Mouse (Mus musculus) embryonic facial prominence, embryonic 12.5 days (tissue): ENCODE measurements around the gene Hcn1. TPM values are rescaled to one million over a fixed set of nuclear protein-coding genes. Genes with fewer than 3 reads are reported as not detected.

Experiments used
- ATAC-seq: fragments of 200-750 bp; cut with Nextera tagmentation; 2 replicates; pipeline ENCODE4 v1.8.0; 2017; ENCODE audit not compliant: insufficient number of reproducible peaks, insufficient read depth, low FRiP score, low TSS enrichment
- H3K27ac ChIP-seq: fragments of 300-500 bp; sonication (generic); 2 replicates; pipeline ENCODE4 v1.5.1; 2016; ENCODE audit warnings: mild to moderate bottlenecking
- H3K27me3 ChIP-seq: fragments of 300-500 bp; sonication (generic); 2 replicates; pipeline ENCODE4 v1.6.1; 2016; ENCODE audit warnings: mild to moderate bottlenecking, moderate library complexity
- H3K36me3 ChIP-seq: fragments of 300-500 bp; sonication (generic); 2 replicates; pipeline ENCODE4 v1.6.1; 2016; ENCODE audit warnings: mild to moderate bottlenecking
- H3K4me1 ChIP-seq: fragments of 300-500 bp; sonication (generic); 2 replicates; pipeline ENCODE4 v1.6.1; 2016
- H3K4me2 ChIP-seq: fragments of 300-500 bp; sonication (generic); replicated peaks from 2 replicates; pipeline ENCODE4 v1.6.1; 2016; ENCODE audit warnings: mild to moderate bottlenecking, moderate library complexity
- H3K4me3 ChIP-seq: fragments of 300-500 bp; sonication (generic); 2 replicates; pipeline ENCODE4 v1.5.1; 2016; ENCODE audit warnings: mild to moderate bottlenecking
- H3K9ac ChIP-seq: fragments of 300-500 bp; sonication (generic); 2 replicates; pipeline ENCODE4 v1.6.1; 2016; ENCODE audit warnings: mild to moderate bottlenecking, moderate library complexity
- H3K9me3 ChIP-seq: fragments of 300-500 bp; sonication (generic); 2 replicates; pipeline ENCODE4 v1.6.1; 2016; ENCODE audit warnings: mild to moderate bottlenecking, moderate library complexity
- WGBS: fragments of 180-500 bp; shearing (Covaris S2); methylation state at CpG from one replicate; pipeline ENCODE4 v1.1.7; 2016; 5-methylcytosine and 5-hydroxymethylcytosine counted together
- polyA plus RNA-seq: library from polyadenylated mRNA; unstranded; fragments of >200 nt; fragmentation: Nextera tagmentation; extraction: Ambion mirVana; gene quantifications from 2 replicates; pipeline ENCODE4 v1.2.1, GENCODE M21; 2016

Hcn1 gene
- polyA plus RNA-seq, 1 experiment from 2014 or later = 0.24 TPM

GRCm38 (mm10) chr13:117898052-117898451, 295.9 kb downstream of the Hcn1 start:
- 84% methylated on average over 2 of the region's 2 CpGs for WGBS
- no peaks in the 10 kb centered on the region for H3K36me3 ChIP-seq
- no peaks in the 10 kb centered on the region for H3K9me3 ChIP-seq
- no peak overlapping the region for H3K4me3 ChIP-seq
- no peak overlapping the region for H3K27ac ChIP-seq
- no peak overlapping the region for H3K4me2 ChIP-seq
- no peak overlapping the region for H3K9ac ChIP-seq
- no peaks in the 10 kb centered on the region for H3K27me3 ChIP-seq
- no peaks in the 10 kb centered on the region for H3K4me1 ChIP-seq
- no peak for ATAC-seq

DNA sequence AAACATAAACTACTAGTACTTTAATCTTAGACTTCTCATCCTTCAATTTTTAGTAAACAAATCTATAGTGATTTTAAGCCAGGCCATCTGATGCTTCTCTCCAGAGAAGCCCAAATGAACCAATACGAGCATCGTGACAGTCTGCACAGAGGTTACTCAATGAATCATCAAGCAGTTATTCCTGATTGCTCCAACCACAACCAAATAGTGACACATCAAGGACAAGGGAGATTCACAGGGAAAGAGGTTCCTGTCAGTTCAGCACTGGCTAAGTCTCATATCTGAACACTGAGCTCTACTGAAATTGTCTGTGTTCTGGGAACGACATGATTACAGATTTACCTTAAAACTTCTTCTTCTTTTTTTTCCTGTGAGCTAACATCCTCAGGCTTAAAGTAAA, 305.7 kb downstream of the Hcn1 start:
- Histone ChIP-seq H3K9ac (no peak overlapping the region), H3K4me2 (no peak overlapping the region), H3K36me3 (no peaks in the 10 kb centered on the region), H3K4me3 (no peak overlapping the region), H3K27me3 (no peaks in the 10 kb centered on the region), H3K27ac (no peak overlapping the region), H3K9me3 (no peaks in the 10 kb centered on the region), H3K4me1 (no peaks in the 10 kb centered on the region)
- 88% methylated on average over 3 of the region's 3 CpGs for WGBS
- no peak for ATAC-seq

DNA sequence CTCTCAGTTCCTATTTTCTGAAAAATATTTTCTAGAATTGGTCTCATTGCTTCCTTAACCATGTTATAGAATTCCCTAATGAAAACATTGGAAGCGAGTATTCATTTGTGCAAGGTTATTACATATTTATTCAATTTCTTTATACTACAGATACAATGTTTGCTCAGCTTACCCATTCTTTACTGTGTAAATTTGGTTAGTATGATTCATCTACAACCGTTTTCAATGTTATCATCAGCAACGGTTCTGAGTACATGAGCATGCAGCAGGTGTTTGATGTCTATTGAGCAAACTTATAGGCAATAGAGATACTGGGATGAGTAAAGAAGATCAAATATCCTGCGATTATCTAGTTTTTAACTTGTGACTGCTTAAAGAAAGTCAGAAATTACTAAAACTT, 327.6 kb downstream of the Hcn1 start:
- H3K4me1 ChIP-seq = no peaks in the 10 kb centered on the region
- no peak for ATAC-seq
- H3K9me3 ChIP-seq = no peaks in the 10 kb centered on the region
- no peak overlapping the region for H3K9ac ChIP-seq
- no peaks in the 10 kb centered on the region for H3K27me3 ChIP-seq
- H3K4me3 ChIP-seq = no peak overlapping the region
- no peak overlapping the region for H3K27ac ChIP-seq
- H3K4me2 ChIP-seq = no peak overlapping the region
- no peaks in the 10 kb centered on the region for H3K36me3 ChIP-seq
- WGBS = 85% methylated on average over 4 of the region's 4 CpGs

- H3K27me3 ChIP-seq = no peaks in the 10 kb centered on the region
- no peak overlapping the region for H3K9ac ChIP-seq
- 58% methylated on average over 2 of the region's 2 CpGs for whole genome bisulfite sequencing
- H3K4me1 ChIP-seq = no peaks in the 10 kb centered on the region
- H3K27ac ChIP-seq = no peak overlapping the region
- H3K36me3 ChIP-seq = no peaks in the 10 kb centered on the region
- no peak for ATAC-seq
- H3K4me2 ChIP-seq = no peak overlapping the region
- H3K4me3 ChIP-seq = no peak overlapping the region
- H3K9me3 ChIP-seq = no peaks in the 10 kb centered on the region
Observed at GRCm38 (mm10) chr13:117931746-117932145, 329.6 kb downstream of the Hcn1 start.

DNA sequence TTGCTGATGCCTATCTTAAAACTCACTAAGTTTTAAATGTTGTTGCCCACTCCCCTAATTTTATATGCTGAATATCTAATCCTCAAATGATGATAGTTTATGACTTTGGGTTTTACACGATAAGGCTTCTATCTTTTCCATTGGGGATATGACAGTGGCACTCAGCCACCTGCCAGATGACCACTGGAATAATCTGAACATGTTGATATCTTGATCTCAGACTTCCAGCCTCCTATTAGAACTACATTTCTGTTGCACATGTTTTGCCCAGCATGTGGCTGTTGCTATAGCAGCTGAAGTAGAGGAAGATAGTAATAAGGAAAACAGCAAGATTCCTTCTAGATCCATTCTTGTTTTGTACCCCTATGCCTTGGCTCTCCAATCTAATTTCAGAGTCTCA, 336.6 kb downstream of the Hcn1 start:
- no peaks in the 10 kb centered on the region for H3K9me3 ChIP-seq
- no peak overlapping the region for H3K9ac ChIP-seq
- 87% methylated on average over 1 of the region's 1 CpGs for WGBS
- H3K27ac ChIP-seq = no peak overlapping the region
- H3K4me1 ChIP-seq = no peaks in the 10 kb centered on the region
- no peaks in the 10 kb centered on the region for H3K36me3 ChIP-seq
- no peak overlapping the region for H3K4me2 ChIP-seq
- no peak overlapping the region for H3K4me3 ChIP-seq
- no peaks in the 10 kb centered on the region for H3K27me3 ChIP-seq
- no peak for ATAC-seq

DNA sequence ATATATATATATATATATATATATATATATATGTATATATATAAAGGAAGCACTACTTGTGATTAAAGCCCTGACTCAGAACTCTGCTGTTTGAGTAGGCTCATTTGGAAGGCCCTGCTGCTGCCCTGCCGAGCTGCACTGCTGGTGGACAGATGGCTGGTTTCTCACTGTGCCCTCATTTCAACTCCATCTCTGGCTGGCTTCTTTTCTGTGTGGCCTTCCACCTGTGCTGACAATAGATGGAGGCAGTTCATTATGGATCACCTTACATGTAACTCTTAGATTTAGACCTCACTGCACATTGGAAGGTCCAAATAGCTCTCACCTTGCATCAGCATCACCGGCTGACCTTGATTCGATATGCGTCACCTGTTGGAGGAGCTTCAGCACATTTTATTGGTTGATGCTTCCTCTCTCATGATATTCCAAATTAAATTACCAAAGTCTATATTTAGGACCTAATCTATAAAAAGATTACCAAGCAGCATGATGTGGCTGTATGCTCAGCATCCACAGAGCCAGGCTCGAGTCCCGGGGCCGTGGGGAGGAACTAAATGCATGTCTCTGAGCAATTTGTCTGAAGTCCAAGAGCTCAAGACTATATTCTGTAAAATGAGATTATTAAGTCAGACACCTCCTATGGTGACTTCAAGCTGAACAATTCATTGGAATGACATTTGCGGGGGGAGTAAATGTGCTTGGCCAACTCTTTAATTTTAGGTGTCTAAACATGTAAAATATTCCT, 338.6 kb downstream of the Hcn1 start:
- no peak for ATAC-seq
- Histone ChIP-seq H3K27me3 (no peaks in the 10 kb centered on the region), H3K36me3 (no peaks in the 10 kb centered on the region), H3K4me2 (no peak overlapping the region), H3K4me1 (no peaks in the 10 kb centered on the region), H3K27ac (no peak overlapping the region), H3K9me3 (no peaks in the 10 kb centered on the region), H3K4me3 (no peak overlapping the region), H3K9ac (no peak overlapping the region)
- 81% methylated on average over 8 of the region's 8 CpGs for WGBS

- H3K9ac ChIP-seq = no peak overlapping the region
- 79% methylated on average over 3 of the region's 3 CpGs for WGBS
Observed at GRCm38 (mm10) chr13:117946843-117947242, 344.7 kb downstream of the Hcn1 start.

GRCm38 (mm10) chr13:117947704-117948376, 345.7 kb downstream of the Hcn1 start:
- Histone ChIP-seq H3K36me3 (no peaks in the 10 kb centered on the region), H3K4me2 (no peak overlapping the region)
- 46% methylated on average over 1 of the region's 1 CpGs for WGBS

More at GRCm38 (mm10) chr13:117946843-117947242, 344.7 kb downstream of the Hcn1 start:
- Histone ChIP-seq H3K36me3 (no peaks in the 10 kb centered on the region), H3K4me1 (no peaks in the 10 kb centered on the region), H3K27me3 (no peaks in the 10 kb centered on the region), H3K27ac (no peak overlapping the region), H3K4me2 (no peak overlapping the region), H3K9me3 (no peaks in the 10 kb centered on the region), H3K4me3 (no peak overlapping the region)
- no peak for ATAC-seq

GRCm38 (mm10) chr13:117958496-117959421, 356.6 kb downstream of the Hcn1 start:
- 10% methylated on average over 18 of the region's 18 CpGs for WGBS
- H3K9ac ChIP-seq = no peak overlapping the region
- no peaks in the 10 kb centered on the region for H3K4me1 ChIP-seq
- H3K36me3 ChIP-seq = no peaks in the 10 kb centered on the region
- no peak overlapping the region; the same call in 1 of the 2 replicates for H3K27ac ChIP-seq
- peak overlapping the region; percentile 13; the same call in 1 of the 2 replicates for H3K4me3 ChIP-seq
- peak; percentile 91 for ATAC-seq
- peak overlapping the region; percentile 40 for H3K4me2 ChIP-seq
- H3K27me3 ChIP-seq = no peaks in the 10 kb centered on the region
- no peaks in the 10 kb centered on the region for H3K9me3 ChIP-seq

More at GRCm38 (mm10) chr13:117947704-117948376, 345.7 kb downstream of the Hcn1 start:
- Histone ChIP-seq H3K4me1 (no peaks in the 10 kb centered on the region), H3K27me3 (no peaks in the 10 kb centered on the region), H3K27ac (no peak overlapping the region), H3K9me3 (no peaks in the 10 kb centered on the region), H3K9ac (no peak overlapping the region), H3K4me3 (no peak overlapping the region)
- no peak for ATAC-seq

- H3K4me1 ChIP-seq = no peaks in the 10 kb centered on the region
- H3K4me2 ChIP-seq = no peak overlapping the region
- no peak overlapping the region for H3K4me3 ChIP-seq
- H3K9ac ChIP-seq = no peak overlapping the region
- H3K36me3 ChIP-seq = no peaks in the 10 kb centered on the region
- ATAC-seq = no peak
- H3K9me3 ChIP-seq = no peaks in the 10 kb centered on the region
- no peaks in the 10 kb centered on the region for H3K27me3 ChIP-seq
- H3K27ac ChIP-seq = no peak overlapping the region
Observed at GRCm38 (mm10) chr13:117964620-117965019, 362.5 kb downstream of the Hcn1 start.

DNA sequence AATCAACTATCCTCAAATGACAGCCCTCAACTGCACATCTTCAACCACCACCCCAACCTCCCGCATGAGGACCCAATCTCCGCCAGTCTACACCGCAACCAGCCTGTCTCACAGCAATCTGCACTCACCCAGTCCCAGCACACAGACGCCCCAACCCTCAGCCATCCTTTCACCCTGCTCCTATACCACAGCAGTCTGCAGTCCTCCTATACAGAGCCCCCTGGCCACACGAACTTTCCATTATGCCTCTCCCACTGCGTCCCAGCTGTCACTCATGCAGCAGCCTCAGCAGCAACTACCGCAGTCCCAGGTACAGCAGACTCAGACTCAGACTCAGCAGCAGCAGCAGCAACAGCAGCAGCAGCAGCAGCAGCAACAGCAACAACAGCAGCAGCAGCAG, 373.3 kb downstream of the Hcn1 start:
- Histone ChIP-seq H3K4me3 (no peak overlapping the region), H3K27me3 (no peaks in the 10 kb centered on the region), H3K36me3 (no peaks in the 10 kb centered on the region), H3K9me3 (no peaks in the 10 kb centered on the region), H3K4me1 (no peaks in the 10 kb centered on the region), H3K27ac (no peak overlapping the region), H3K4me2 (no peak overlapping the region), H3K9ac (no peak overlapping the region)
- 67% methylated on average over 7 of the region's 7 CpGs for WGBS
- no peak for ATAC-seq
